Mouse (Mus musculus) neutrophil, adult 65 days (primary cell): ENCODE measurements around the gene Specc1l. TPM values are rescaled to one million over a fixed set of nuclear protein-coding genes. Genes with fewer than 3 reads are reported as not detected.

Experiments used
- total RNA-seq: library from RNA; stranded (reverse); gene quantifications from 2 replicates; pipeline ENCODE4 v1.2.4, GENCODE M21; 2023

Specc1l gene
- total RNA-seq: 15.4 and 17.1 TPM in 2 replicates

DNA sequence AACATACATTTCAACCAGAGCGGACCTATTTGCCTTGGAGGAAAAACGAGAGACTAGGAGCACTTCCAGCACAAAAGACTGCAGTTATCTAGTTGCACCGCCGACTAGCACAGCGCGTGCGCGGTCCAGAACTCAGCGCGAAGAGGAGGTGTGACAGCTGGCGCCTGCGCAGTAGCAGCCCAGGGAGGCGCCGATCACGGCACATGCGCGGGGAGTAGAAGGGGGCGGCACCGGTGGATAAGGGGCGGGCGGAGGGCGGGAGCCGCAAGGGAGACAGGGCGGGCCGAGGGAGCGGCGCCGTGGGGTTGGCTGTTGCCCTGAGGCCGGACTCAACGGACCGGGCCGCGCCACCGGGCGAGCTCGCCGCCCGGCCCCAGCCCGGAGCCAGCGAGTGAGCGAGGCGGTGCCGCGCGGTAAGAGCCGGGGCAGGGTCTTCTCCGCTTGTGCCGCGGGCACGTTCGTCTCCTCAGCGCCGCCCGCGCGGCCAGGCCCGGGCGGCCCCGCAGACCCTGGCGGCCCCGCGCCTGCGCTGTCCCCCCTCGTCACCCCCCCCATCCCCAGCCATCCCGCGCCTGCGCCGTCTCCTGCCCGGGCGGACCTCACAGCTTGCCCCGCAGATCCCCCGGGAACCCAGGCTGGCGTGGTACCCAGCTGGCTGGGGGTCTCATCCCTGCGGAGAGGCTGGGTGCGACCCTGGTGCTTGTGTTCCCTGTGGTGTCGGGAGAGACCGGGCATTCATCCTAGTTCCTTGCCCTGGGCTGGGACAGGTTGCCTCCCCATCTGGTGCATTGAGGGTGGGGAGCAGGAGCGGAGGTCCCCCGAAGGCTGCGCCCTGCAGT is at the start of gene Specc1l:
Specc1l (plus strand) TSS at position 267 of the 839 bp plus-strand sequence.

DNA sequence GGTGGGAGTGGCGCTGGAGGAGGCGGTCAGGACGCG is 104.8 kb downstream of the Specc1l start, which contains the start of gene Adora2a:
Adora2a (plus strand) TSS at position 6 of the 36 bp plus-strand sequence.

Other genes starting within 250 kb of the Specc1l start
- 0.68 and 1.3 TPM in 2 replicates for gene Gnaz, start 244.9 kb upstream of the Specc1l start, total RNA-seq
- not detected in 2 replicates for gene Rsph14, start 179.5 kb upstream of the Specc1l start, total RNA-seq
- gene Rab36, start 175.0 kb upstream of the Specc1l start, total RNA-seq: 2.1 and 3.3 TPM in 2 replicates
- 17.8 and 23.2 TPM in 2 replicates for gene Bcr, start 151.5 kb upstream of the Specc1l start, total RNA-seq
- 2.0 and 2.6 TPM in 2 replicates for gene Adora2a, start 104.8 kb downstream of the Specc1l start, total RNA-seq
- 0.63 and 1.2 TPM in 2 replicates for gene Upb1, start 189.0 kb downstream of the Specc1l start, total RNA-seq